Mouse (Mus musculus): Measurements from ENCODE around the gene Tssk3. TPM values are rescaled to one million over a fixed set of nuclear protein-coding genes. Genes with fewer than 3 reads are reported as not detected.

Tssk3 gene
- polyA plus RNA-seq, 1 experiment from 2014 or later = not detected

DNA sequence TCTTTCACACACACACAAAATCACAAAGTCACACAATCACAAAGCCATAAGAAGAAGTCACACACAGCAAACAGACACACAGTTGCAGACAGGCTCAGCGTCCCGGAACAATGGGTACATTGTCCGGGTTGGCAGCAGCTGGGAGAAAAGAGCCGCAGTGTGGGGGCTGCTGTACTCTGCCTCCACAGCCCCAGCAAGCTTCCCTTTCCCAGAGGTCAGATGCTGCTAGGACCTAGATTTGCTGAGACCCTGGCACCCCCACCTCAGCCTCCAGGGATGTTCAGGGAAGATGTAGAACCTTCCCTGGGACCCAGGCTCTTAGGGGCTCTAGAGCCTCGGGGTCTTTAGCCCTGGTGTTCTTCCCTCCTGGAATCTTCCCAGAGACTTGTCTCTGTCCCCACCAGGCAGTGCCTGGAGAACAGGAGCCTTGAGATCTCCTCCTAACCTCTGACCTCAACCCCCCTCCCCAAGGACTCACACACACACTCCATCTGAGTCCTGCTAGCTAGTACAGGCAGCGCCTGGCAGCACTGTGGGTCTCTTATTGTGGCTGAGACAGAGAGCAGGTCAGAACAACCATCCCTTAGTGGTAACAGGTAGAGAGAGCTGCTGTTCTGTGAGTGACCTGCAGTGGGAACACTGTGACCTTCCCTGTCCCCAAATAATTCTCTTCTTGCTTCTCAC lies 20.7 kb upstream of the Tssk3 start:
- Histone ChIP-seq H3K27ac (peak overlapping the region; percentile 56; the same call in 1 of the 2 replicates), H3K9ac (replicated peaks) (no peak overlapping the region; the same call in 1 of the 2 replicates), H3K4me3 (replicated peaks) (no peak overlapping the region), H3K9me3 (no peaks in the 10 kb centered on the region), H3K4me2 (0 out of 2 replicates have a peak overlapping the region, but pooled peaks have one; percentile 5), H3K27me3 (no peaks in the 10 kb centered on the region), H3K36me3 (peaks cover 19% of the 10 kb centered on the region), H3K4me1 (replicated peaks) (peaks cover 43% of the 10 kb centered on the region)
- WGBS = 64% methylated on average over 6 of the region's 6 CpGs
- ATAC-seq (ENCODE audit: insufficient number of reproducible peaks, insufficient read depth, low FRiP score, low TSS enrichment, low read depth) = no peak

- Histone ChIP-seq H3K4me1 (replicated peaks) (peaks cover 38% of the 10 kb centered on the region), H3K27ac (peak overlapping the region; percentile 56), H3K36me3 (peaks cover 13% of the 10 kb centered on the region), H3K4me2 (no peak overlapping the region), H3K4me3 (replicated peaks) (no peak overlapping the region), H3K27me3 (no peaks in the 10 kb centered on the region), H3K9ac (replicated peaks) (no peak overlapping the region), H3K9me3 (no peaks in the 10 kb centered on the region)
- WGBS = 65% methylated on average over 6 of the region's 6 CpGs
- no peak for ATAC-seq (ENCODE audit: insufficient number of reproducible peaks, insufficient read depth, low FRiP score, low TSS enrichment, low read depth)
Measured at GRCm38 (mm10) chr4:129510723-129511412, 20.0 kb upstream of the Tssk3 start.

GRCm38 (mm10) chr4:129509650-129510049 lies 18.8 kb upstream of the Tssk3 start:
- H3K9ac ChIP-seq (replicated peaks) = no peak overlapping the region
- no peak overlapping the region for H3K4me3 ChIP-seq (replicated peaks)
- no peaks in the 10 kb centered on the region for H3K27me3 ChIP-seq
- H3K4me2 ChIP-seq = no peak overlapping the region
- no peak overlapping the region for H3K27ac ChIP-seq
- 65% methylated on average over 3 of the region's 3 CpGs for WGBS
- H3K4me1 ChIP-seq (replicated peaks) = peaks cover 29% of the 10 kb centered on the region
- ATAC-seq (ENCODE audit: insufficient number of reproducible peaks, insufficient read depth, low FRiP score, low TSS enrichment, low read depth) = no peak
- H3K9me3 ChIP-seq = no peaks in the 10 kb centered on the region
- peaks cover under 1% of the 10 kb centered on the region; the same call in 1 of the 2 replicates for H3K36me3 ChIP-seq

DNA sequence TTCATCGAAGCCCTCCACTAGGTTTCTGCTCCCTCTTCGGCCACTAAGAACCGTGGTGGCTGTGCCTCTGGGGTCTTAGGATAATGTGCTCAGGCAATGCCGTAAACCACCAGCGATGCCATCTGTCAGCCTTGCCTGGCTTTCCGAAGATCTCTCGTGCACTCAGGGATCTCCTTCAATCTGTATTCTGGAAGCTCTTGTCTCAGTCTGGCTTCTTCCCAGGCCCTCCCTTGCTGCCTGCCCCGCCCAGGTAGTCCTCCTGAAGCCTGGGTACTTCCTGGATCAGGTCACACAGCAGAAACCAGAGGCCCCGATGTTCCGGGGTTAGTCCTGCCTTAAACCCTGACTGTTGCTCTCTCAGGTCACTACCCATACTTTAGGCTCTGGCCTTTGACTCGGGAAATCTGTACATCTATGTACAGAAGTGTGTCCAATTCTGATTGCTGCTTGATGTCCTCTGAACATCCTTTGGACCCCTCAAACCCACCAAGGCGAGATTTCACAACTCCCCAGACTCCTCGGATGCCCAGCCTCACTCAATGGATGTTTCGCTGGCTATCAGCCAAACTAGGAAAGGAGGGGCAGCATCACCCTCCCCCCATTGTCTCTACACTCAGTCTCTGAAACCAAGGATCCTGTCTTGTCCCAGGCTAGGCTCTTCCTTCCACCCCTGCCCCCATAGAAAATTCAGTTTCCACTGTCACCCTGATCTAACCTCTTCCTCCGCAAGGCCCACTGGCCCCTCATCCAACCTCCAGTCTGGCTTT lies 18.2 kb upstream of the Tssk3 start:
- H3K36me3 ChIP-seq = no peaks in the 10 kb centered on the region
- H3K4me1 ChIP-seq (replicated peaks) = peaks cover 29% of the 10 kb centered on the region
- H3K27ac ChIP-seq = no peak overlapping the region
- ATAC-seq (ENCODE audit: insufficient number of reproducible peaks, insufficient read depth, low FRiP score, low TSS enrichment, low read depth) = no peak
- no peaks in the 10 kb centered on the region for H3K9me3 ChIP-seq
- H3K4me3 ChIP-seq (replicated peaks) = no peak overlapping the region
- WGBS = 60% methylated on average over 15 of the region's 15 CpGs
- H3K9ac ChIP-seq (replicated peaks) = no peak overlapping the region
- H3K27me3 ChIP-seq = no peaks in the 10 kb centered on the region
- H3K4me2 ChIP-seq = no peak overlapping the region

GRCm38 (mm10) chr4:129508237-129508515 lies 17.4 kb upstream of the Tssk3 start:
- Histone ChIP-seq H3K4me3 (replicated peaks) (no peak overlapping the region), H3K4me1 (replicated peaks) (peaks cover 28% of the 10 kb centered on the region), H3K4me2 (no peak overlapping the region), H3K36me3 (no peaks in the 10 kb centered on the region), H3K27ac (no peak overlapping the region), H3K9me3 (no peaks in the 10 kb centered on the region), H3K27me3 (no peaks in the 10 kb centered on the region), H3K9ac (replicated peaks) (no peak overlapping the region)
- ATAC-seq (ENCODE audit: insufficient number of reproducible peaks, insufficient read depth, low FRiP score, low TSS enrichment, low read depth) = no peak
- WGBS = 69% methylated on average over 3 of the region's 3 CpGs

DNA sequence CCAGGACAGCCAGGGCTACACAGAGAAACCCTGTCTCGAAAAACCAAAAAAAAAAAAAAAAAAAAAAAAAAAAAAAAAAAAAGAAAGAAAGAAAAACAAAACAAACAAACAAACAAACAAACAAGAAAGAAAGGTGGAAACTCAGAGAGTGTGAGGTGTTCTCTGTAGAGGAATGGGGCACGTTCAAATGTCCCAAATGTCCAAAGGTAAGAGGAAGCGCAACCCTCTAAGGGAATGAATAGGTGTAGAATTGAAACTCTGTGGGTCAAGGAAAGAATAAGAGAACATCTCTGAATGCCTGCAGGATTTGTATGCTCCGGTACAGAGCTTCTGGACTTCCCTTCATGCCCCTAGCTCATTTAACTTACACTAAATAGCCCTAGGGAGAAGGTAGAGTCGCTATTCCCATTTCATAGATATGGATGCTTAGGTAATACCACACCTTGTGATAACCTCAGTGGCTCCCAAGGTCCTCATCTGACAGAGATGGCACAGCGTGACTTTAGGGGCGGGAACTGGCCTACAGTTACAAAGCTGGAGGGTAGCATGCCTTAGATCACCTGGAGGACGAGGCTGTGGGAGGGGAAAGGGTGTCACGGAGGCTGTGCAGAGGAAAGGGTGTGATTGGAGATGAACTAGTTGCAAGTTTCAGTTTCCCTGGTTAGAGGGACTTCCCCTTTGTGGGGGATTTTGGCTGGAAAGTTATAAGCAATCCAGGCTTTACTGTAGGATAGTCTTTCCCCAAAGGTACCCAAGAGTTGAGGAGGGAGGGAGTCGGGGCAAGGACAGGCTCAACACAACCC lies 16.8 kb upstream of the Tssk3 start:
- no peak overlapping the region for H3K9ac ChIP-seq (replicated peaks)
- no peak overlapping the region for H3K27ac ChIP-seq
- H3K36me3 ChIP-seq = no peaks in the 10 kb centered on the region
- no peaks in the 10 kb centered on the region for H3K27me3 ChIP-seq
- H3K9me3 ChIP-seq = no peaks in the 10 kb centered on the region
- no peak overlapping the region for H3K4me3 ChIP-seq (replicated peaks)
- peaks cover 24% of the 10 kb centered on the region for H3K4me1 ChIP-seq (replicated peaks)
- WGBS = 64% methylated on average over 9 of the region's 10 CpGs
- no peak overlapping the region for H3K4me2 ChIP-seq
- no peak for ATAC-seq (ENCODE audit: insufficient number of reproducible peaks, insufficient read depth, low FRiP score, low TSS enrichment, low read depth)

GRCm38 (mm10) chr4:129505511-129505910 lies 14.7 kb upstream of the Tssk3 start:
- no peak overlapping the region for H3K27ac ChIP-seq
- H3K4me2 ChIP-seq = no peak overlapping the region
- no peaks in the 10 kb centered on the region for H3K27me3 ChIP-seq
- H3K9me3 ChIP-seq = no peaks in the 10 kb centered on the region
- H3K4me1 ChIP-seq (replicated peaks) = peaks cover 8% of the 10 kb centered on the region; the same call in 1 of the 2 replicates
- H3K4me3 ChIP-seq (replicated peaks) = no peak overlapping the region
- H3K9ac ChIP-seq (replicated peaks) = no peak overlapping the region
- no peak for ATAC-seq (ENCODE audit: insufficient number of reproducible peaks, insufficient read depth, low FRiP score, low TSS enrichment, low read depth)
- H3K36me3 ChIP-seq = no peaks in the 10 kb centered on the region
- 74% methylated on average over 3 of the region's 3 CpGs for WGBS

DNA sequence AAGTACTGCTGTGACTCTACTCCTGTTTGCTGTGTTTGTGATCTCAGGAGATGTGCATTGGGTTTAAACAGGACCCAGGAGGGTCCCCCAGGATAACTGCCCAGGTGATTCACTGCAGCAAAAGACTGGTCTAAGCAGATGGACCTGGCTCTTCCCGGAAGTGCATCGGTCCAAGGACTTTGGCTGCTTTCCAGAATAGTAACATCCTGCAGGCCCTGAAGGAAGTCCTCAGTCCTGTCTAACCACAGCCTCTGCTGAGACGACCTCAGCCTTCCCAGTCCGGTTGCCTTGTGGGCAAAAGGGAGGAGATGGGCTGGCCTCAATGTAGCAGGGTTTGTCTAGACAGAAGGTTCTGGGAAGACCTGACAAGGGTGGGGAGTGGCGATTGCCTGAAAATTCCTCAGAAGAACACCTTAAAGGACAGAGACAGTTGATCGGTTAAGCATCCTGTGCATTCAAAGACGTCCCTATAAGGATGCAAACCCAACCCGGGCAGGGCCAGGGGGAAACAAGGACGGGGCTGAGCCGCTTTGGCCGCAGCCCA lies 12.2 kb upstream of the Tssk3 start:
- Histone ChIP-seq H3K4me2 (no peak overlapping the region), H3K36me3 (no peaks in the 10 kb centered on the region), H3K27me3 (no peaks in the 10 kb centered on the region), H3K27ac (no peak overlapping the region), H3K4me3 (replicated peaks) (no peak overlapping the region), H3K4me1 (replicated peaks) (peaks cover 4% of the 10 kb centered on the region; the same call in 1 of the 2 replicates), H3K9me3 (no peaks in the 10 kb centered on the region), H3K9ac (replicated peaks) (no peak overlapping the region)
- WGBS = 73% methylated on average over 11 of the region's 11 CpGs
- no peak for ATAC-seq (ENCODE audit: insufficient number of reproducible peaks, insufficient read depth, low FRiP score, low TSS enrichment, low read depth)

- H3K4me3 ChIP-seq (replicated peaks) = no peak overlapping the region
- no peaks in the 10 kb centered on the region for H3K27me3 ChIP-seq
- no peaks in the 10 kb centered on the region for H3K9me3 ChIP-seq
- no peak overlapping the region for H3K27ac ChIP-seq
- no peaks in the 10 kb centered on the region for H3K36me3 ChIP-seq
- no peak overlapping the region for H3K9ac ChIP-seq (replicated peaks)
- WGBS = 66% methylated on average over 9 of the region's 9 CpGs
- H3K4me1 ChIP-seq (replicated peaks) = peaks cover 4% of the 10 kb centered on the region; the same call in 1 of the 2 replicates
- no peak for ATAC-seq (ENCODE audit: insufficient number of reproducible peaks, insufficient read depth, low FRiP score, low TSS enrichment, low read depth)
- H3K4me2 ChIP-seq = no peak overlapping the region
Measured at GRCm38 (mm10) chr4:129502327-129502888, 11.6 kb upstream of the Tssk3 start.
